Mouse (Mus musculus): ENCODE measurements at regions not wholly inside any gene's neighbourhood (a gene's known extent, or its start where the extent isn't known, plus 50 kb on each side); places are given as distances from the start of the nearest gene placed in this dataset.

DNA sequence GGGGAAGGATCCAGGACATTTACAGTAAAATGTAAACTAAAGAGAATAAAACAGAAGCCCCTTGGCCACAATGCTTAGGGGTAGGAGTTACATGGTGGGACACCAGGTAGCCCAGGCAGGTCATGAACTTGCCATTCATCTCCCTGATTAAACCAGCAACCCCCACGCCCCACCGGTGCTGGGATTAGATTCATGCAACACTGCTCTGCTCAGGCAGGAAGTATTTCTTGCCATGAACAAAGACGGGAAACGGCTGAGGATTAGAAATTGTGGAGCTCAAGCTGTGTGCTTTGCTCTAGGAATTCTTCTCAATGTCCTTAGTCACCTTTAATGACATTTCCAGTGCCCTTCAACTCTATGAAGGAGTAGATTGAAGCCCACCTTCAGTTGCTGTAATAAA lies 93.2 kb upstream of the Ubl3 start:
- Histone ChIP-seq H3K4me3 (replicated peaks) (no peak overlapping the region), H3K36me3 (ENCODE audit: control insufficient read depth) (no peaks in the 10 kb centered on the region), H3K4me1 (ENCODE audit: control insufficient read depth) (no peaks in the 10 kb centered on the region), H3K27me3 (ENCODE audit: control insufficient read depth) (no peaks in the 10 kb centered on the region), H3K9me3 (ENCODE audit: control insufficient read depth, low read length) (peaks cover 11% of the 10 kb centered on the region)
- no peak for TF ChIP-seq TAL1 (IDR thresholded peaks at IDR 0.05; ENCODE audit: low read length)
- TF ChIP-seq GATA1 (IDR thresholded peaks at IDR 0.05; ENCODE audit: low read length): no peak

- no peaks in the 10 kb centered on the region for H3K4me1 ChIP-seq (ENCODE audit: control insufficient read depth)
- no peaks in the 10 kb centered on the region for H3K36me3 ChIP-seq (ENCODE audit: control insufficient read depth)
- TF ChIP-seq TAL1 (IDR thresholded peaks at IDR 0.05; ENCODE audit: low read length): no peak
- no peak for TF ChIP-seq GATA1 (IDR thresholded peaks at IDR 0.05; ENCODE audit: low read length)
- H3K27me3 ChIP-seq (ENCODE audit: control insufficient read depth): no peaks in the 10 kb centered on the region
- H3K4me3 ChIP-seq (replicated peaks): no peak overlapping the region
- H3K9me3 ChIP-seq (ENCODE audit: control insufficient read depth, low read length): peaks cover 11% of the 10 kb centered on the region
Observed at GRCm38 (mm10) chr5:148645191-148645681, 92.6 kb upstream of the Ubl3 start.

GRCm38 (mm10) chr5:148644345-148644744 lies 91.8 kb upstream of the Ubl3 start:
- Histone ChIP-seq H3K4me3 (replicated peaks) (no peak overlapping the region), H3K27me3 (ENCODE audit: control insufficient read depth) (no peaks in the 10 kb centered on the region), H3K9me3 (ENCODE audit: control insufficient read depth, low read length) (peaks cover 11% of the 10 kb centered on the region), H3K36me3 (ENCODE audit: control insufficient read depth) (no peaks in the 10 kb centered on the region), H3K4me1 (ENCODE audit: control insufficient read depth) (no peaks in the 10 kb centered on the region)
- TF ChIP-seq TAL1 (IDR thresholded peaks at IDR 0.05; ENCODE audit: low read length) (no peak), GATA1 (IDR thresholded peaks at IDR 0.05; ENCODE audit: low read length) (no peak)

DNA sequence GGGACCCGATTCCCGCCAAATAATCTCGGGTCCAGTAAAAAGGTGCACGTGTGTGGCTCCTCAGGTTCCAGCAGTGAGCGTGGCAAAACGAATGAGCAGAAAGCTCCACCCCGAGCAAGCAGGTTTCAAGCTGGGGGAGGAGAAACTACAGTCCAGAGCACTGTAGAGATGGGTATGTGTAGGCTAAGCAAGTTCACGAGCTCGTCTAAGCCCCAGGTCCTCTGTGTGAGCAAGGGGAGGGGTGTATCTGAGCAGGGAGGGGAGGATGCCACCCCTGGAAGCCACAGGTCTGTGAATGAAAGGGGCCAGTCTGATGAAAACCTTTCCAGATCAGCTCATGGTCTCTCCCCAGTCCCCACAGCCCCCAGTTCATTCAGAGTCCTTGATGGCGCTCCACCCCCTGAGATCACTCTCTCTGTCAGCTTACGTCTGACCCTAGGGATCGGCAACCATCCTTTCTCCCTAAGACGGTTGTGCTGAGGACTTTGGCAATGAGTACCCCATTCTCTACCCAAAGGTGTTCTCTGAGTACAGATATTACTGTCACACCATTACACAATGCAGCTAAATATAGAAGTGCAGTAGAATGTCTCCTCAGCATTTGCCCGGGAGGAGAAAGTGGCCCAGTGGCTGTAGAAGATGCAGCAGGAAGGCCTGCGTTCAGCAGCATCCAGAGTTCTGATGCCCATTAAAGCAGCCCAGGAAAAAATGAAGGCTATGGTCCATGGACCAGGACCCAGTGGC lies 89.2 kb upstream of the Ubl3 start:
- Histone ChIP-seq H3K27me3 (ENCODE audit: control insufficient read depth) (no peaks in the 10 kb centered on the region), H3K36me3 (ENCODE audit: control insufficient read depth) (no peaks in the 10 kb centered on the region), H3K4me3 (replicated peaks) (no peak overlapping the region), H3K4me1 (ENCODE audit: control insufficient read depth) (no peaks in the 10 kb centered on the region), H3K9me3 (ENCODE audit: control insufficient read depth, low read length) (peaks cover 11% of the 10 kb centered on the region)
- TF ChIP-seq TAL1 (IDR thresholded peaks at IDR 0.05; ENCODE audit: low read length) (no peak), GATA1 (IDR thresholded peaks at IDR 0.05; ENCODE audit: low read length) (no peak)

DNA sequence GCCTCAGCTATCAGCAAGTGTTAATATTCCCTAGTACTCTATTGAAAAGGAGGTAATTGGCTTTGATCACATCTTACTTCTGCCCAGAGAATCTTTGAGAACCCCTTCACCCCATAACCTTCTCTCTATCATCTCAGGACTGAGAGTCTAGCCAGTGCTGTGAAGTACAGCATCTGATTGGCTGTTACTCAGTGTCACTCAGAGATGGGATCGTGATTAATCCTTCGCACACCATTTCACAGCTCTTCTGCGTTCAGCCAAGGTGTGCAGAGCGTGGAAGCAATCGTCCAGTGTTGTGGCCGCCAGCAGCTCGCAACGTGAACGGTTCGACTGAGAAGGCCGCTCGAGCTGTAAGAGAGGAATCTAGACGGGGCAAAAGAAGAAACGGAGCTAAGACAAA lies 87.9 kb upstream of the Ubl3 start:
- Histone ChIP-seq H3K27me3 (ENCODE audit: control insufficient read depth) (no peaks in the 10 kb centered on the region), H3K4me1 (ENCODE audit: control insufficient read depth) (no peaks in the 10 kb centered on the region), H3K4me3 (replicated peaks) (no peak overlapping the region), H3K9me3 (ENCODE audit: control insufficient read depth, low read length) (peaks cover 11% of the 10 kb centered on the region), H3K36me3 (ENCODE audit: control insufficient read depth) (no peaks in the 10 kb centered on the region)
- no peak for TF ChIP-seq GATA1 (IDR thresholded peaks at IDR 0.05; ENCODE audit: low read length)
- TF ChIP-seq TAL1 (IDR thresholded peaks at IDR 0.05; ENCODE audit: low read length): no peak

GRCm38 (mm10) chr5:148634919-148635356 lies 82.3 kb upstream of the Ubl3 start:
- Histone ChIP-seq H3K36me3 (ENCODE audit: control insufficient read depth) (no peaks in the 10 kb centered on the region), H3K9me3 (ENCODE audit: control insufficient read depth, low read length) (no peaks in the 10 kb centered on the region), H3K4me1 (ENCODE audit: control insufficient read depth) (no peaks in the 10 kb centered on the region), H3K4me3 (replicated peaks) (no peak overlapping the region), H3K27me3 (ENCODE audit: control insufficient read depth) (no peaks in the 10 kb centered on the region)
- TF ChIP-seq GATA1 (IDR thresholded peaks at IDR 0.05; ENCODE audit: low read length): no peak
- no peak for TF ChIP-seq TAL1 (IDR thresholded peaks at IDR 0.05; ENCODE audit: low read length)

DNA sequence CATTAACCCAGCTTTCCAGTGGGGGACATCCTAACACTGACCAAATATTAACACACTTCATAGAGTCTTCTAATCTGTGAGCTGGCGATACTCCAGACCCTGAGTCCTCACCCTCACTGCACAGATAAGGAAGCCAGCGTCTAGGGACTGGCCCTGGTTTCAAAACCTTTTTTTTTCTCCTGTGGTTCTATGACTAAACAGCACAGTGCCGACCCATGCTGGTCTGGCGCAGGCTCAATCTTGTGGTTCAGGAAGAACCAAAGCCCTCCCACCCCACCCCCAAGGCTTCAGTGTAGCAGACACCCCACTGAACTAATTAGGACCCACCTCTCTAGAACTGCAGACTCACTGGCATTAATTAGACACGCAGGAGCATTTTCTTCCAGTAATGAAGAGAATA lies 81.4 kb upstream of the Ubl3 start:
- H3K9me3 ChIP-seq (ENCODE audit: control insufficient read depth, low read length): no peaks in the 10 kb centered on the region
- TF ChIP-seq GATA1 (IDR thresholded peaks at IDR 0.05; ENCODE audit: low read length) (no peak), TAL1 (IDR thresholded peaks at IDR 0.05; ENCODE audit: low read length) (no peak)
- H3K4me3 ChIP-seq (replicated peaks): no peak overlapping the region
- H3K27me3 ChIP-seq (ENCODE audit: control insufficient read depth): no peaks in the 10 kb centered on the region
- H3K36me3 ChIP-seq (ENCODE audit: control insufficient read depth): no peaks in the 10 kb centered on the region
- no peaks in the 10 kb centered on the region for H3K4me1 ChIP-seq (ENCODE audit: control insufficient read depth)

DNA sequence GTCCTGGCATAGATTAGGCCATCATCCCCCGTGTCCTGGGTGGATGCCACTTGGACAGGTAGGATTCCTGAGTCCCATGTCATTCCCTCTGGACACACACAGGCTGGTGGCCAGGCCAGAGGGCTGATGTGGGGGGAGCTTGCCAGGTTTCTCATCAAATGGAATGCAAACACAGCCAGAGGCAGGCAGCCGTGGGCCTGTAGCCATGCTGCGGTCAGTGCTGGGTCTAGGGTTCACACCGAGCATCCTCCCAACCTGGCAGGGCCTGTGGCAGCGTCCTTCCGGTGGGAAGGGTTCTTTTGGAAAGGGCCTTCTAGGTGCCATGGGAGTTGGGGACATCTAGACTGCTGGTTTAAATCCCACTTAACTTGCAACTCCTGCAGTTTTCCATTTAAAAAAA lies 80.7 kb upstream of the Ubl3 start:
- H3K36me3 ChIP-seq (ENCODE audit: control insufficient read depth): no peaks in the 10 kb centered on the region
- no peak overlapping the region for H3K4me3 ChIP-seq (replicated peaks)
- H3K27me3 ChIP-seq (ENCODE audit: control insufficient read depth): no peaks in the 10 kb centered on the region
- no peaks in the 10 kb centered on the region for H3K4me1 ChIP-seq (ENCODE audit: control insufficient read depth)
- H3K9me3 ChIP-seq (ENCODE audit: control insufficient read depth, low read length): no peaks in the 10 kb centered on the region
- TF ChIP-seq GATA1 (IDR thresholded peaks at IDR 0.05; ENCODE audit: low read length): no peak
- TF ChIP-seq TAL1 (IDR thresholded peaks at IDR 0.05; ENCODE audit: low read length): no peak

GRCm38 (mm10) chr5:148632516-148633170 lies 80.1 kb upstream of the Ubl3 start:
- Histone ChIP-seq H3K36me3 (ENCODE audit: control insufficient read depth) (no peaks in the 10 kb centered on the region), H3K4me3 (replicated peaks) (no peak overlapping the region), H3K4me1 (ENCODE audit: control insufficient read depth) (no peaks in the 10 kb centered on the region), H3K27me3 (ENCODE audit: control insufficient read depth) (no peaks in the 10 kb centered on the region), H3K9me3 (ENCODE audit: control insufficient read depth, low read length) (no peaks in the 10 kb centered on the region)
- TF ChIP-seq TAL1 (IDR thresholded peaks at IDR 0.05; ENCODE audit: low read length): no peak
- TF ChIP-seq GATA1 (IDR thresholded peaks at IDR 0.05; ENCODE audit: low read length): no peak

Measured in erythroblast, embryonic 14.5 days (primary cell).